Mouse (Mus musculus): ENCODE measurements around the gene Slfn2. TPM values are rescaled to one million over a fixed set of nuclear protein-coding genes. Genes with fewer than 3 reads are reported as not detected.

Slfn2 gene
- polyA plus RNA-seq, 1 experiment from 2014 or later: 1.3 TPM

DNA sequence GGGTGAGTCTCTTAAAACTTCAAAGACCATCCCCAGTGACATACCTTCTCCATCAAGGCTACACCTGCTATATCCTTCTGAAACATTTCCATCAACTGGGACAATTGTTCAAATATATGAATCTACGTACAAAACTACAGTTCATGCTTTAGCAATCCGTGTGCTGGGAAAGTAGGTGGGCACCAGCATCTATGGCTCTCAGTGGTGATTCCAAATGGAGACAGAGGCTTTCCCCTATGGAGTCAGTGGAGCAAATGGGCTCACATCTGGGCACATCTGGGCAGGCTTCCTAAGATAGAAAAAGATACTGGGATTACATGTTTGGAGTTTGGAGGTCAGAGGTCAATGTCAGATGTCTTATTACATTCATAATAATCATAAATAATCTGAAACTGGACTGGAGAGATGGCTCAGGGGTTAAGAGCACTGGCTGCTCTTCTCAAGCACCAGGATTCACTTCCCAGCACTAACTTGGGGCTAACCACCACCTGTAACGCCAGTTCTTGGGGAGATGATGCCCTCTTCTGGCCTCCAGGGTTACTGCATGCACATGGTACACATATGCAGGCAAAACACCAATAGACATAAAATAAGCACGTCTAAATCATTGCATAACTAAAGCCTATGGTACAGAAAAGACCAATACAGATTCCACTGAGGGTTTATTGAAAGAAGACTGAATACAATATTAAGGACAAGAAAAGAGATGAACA lies 3.2 kb downstream of the Slfn2 start:
- Histone ChIP-seq H3K9ac (ENCODE audit: low read depth, low read length) (no peak overlapping the region), H3K36me3 (ENCODE audit: control insufficient read depth, insufficient read depth, low read length) (no peaks in the 10 kb centered on the region), H3K4me3 (ENCODE audit: low read length) (no peak overlapping the region), H3K4me2 (ENCODE audit: low read length) (no peak overlapping the region), H3K4me1 (ENCODE audit: control insufficient read depth, insufficient read depth, low read depth, low read length) (no peaks in the 10 kb centered on the region), H3K27me3 (replicated peaks; ENCODE audit: control insufficient read depth, insufficient read depth, low read length) (no peaks in the 10 kb centered on the region), H3K27ac (ENCODE audit: low read depth, low read length) (no peak overlapping the region), H3K9me3 (ENCODE audit: control insufficient read depth, low read length) (no peaks in the 10 kb centered on the region)
- 79% methylated on average over 4 of the region's 4 CpGs for WGBS
- no peak for ATAC-seq

DNA sequence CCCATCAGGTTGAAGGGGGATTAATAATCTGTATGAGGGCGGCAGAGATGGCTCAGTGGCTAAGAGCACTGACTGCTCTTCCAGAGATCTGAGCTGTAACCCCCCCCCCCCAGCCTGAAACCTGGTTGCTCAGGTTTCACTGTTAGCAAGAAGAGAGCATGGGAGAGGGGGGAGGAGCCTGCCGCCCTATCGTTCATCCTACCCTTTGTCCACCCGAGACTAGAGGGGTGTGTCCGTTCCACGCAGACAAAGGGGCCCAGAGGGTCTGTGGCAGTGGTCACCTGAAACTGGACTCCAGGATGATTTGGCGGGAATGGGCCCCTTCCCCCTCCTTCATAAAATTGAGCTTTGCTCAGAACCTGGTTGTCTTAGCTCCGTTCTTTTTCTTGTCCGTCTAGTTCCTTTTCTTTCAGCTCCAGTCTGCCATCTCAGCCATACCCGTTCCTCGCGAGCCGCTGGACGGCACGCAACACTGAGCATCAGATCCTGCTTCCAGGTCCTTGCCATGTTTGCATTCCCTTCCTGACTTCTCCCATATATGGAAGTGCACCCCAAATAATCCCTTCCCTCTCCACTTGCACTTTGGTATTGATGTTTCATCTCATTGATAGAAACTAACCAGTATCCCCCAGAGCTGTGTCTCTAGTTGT lies 5.5 kb downstream of the Slfn2 start:
- H3K9me3 ChIP-seq (ENCODE audit: control insufficient read depth, low read length): no peaks in the 10 kb centered on the region
- no peak overlapping the region for H3K4me3 ChIP-seq (ENCODE audit: low read length)
- 84% methylated on average over 15 of the region's 15 CpGs for WGBS
- no peak overlapping the region for H3K4me2 ChIP-seq (ENCODE audit: low read length)
- H3K4me1 ChIP-seq (ENCODE audit: control insufficient read depth, insufficient read depth, low read depth, low read length): no peaks in the 10 kb centered on the region
- ATAC-seq: no peak
- no peak overlapping the region for H3K27ac ChIP-seq (ENCODE audit: low read depth, low read length)
- no peak overlapping the region for H3K9ac ChIP-seq (ENCODE audit: low read depth, low read length)
- no peaks in the 10 kb centered on the region for H3K27me3 ChIP-seq (replicated peaks; ENCODE audit: control insufficient read depth, insufficient read depth, low read length)
- no peaks in the 10 kb centered on the region for H3K36me3 ChIP-seq (ENCODE audit: control insufficient read depth, insufficient read depth, low read length)

DNA sequence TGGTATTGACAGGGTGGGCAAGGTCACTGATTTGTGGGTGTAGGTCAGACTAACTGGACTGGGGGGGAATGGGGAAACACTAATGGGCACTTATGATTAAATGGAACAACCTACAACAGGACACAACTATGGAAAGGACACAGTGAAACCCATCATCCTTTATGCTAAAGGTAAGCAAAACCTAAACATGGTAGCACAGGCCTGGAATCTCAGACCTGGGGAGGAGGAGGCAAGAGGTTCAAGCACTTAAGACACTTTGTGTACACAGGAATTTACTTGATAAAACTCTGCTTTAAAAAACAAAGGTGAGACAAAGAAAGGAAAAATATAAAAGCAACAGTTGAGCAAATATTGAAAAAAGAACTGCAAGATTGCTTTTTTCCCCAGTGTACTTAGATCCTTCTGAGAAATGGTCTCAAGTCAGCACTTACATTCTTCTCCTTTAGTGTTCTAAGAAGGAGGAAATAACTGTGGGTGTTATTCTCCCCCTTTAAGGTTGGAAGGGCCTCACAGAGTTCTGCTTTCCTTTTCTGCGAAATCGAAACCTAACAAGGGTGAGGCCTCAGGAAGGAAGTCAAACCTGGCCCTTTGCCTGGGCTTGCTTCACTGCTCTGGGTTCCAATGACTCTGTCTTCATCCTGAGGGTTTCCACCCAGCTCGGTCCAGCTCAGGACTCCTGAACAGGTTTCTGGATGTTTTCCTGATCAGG lies 13.0 kb downstream of the Slfn2 start:
- Histone ChIP-seq H3K4me3 (ENCODE audit: low read length) (no peak overlapping the region), H3K4me1 (ENCODE audit: control insufficient read depth, insufficient read depth, low read depth, low read length) (no peaks in the 10 kb centered on the region), H3K36me3 (ENCODE audit: control insufficient read depth, insufficient read depth, low read length) (no peaks in the 10 kb centered on the region), H3K9me3 (ENCODE audit: control insufficient read depth, low read length) (no peaks in the 10 kb centered on the region), H3K27ac (ENCODE audit: low read depth, low read length) (no peak overlapping the region), H3K4me2 (ENCODE audit: low read length) (no peak overlapping the region), H3K27me3 (replicated peaks; ENCODE audit: control insufficient read depth, insufficient read depth, low read length) (no peaks in the 10 kb centered on the region), H3K9ac (ENCODE audit: low read depth, low read length) (no peak overlapping the region)
- ATAC-seq: no peak
- WGBS: 68% methylated on average over 3 of the region's 3 CpGs

DNA sequence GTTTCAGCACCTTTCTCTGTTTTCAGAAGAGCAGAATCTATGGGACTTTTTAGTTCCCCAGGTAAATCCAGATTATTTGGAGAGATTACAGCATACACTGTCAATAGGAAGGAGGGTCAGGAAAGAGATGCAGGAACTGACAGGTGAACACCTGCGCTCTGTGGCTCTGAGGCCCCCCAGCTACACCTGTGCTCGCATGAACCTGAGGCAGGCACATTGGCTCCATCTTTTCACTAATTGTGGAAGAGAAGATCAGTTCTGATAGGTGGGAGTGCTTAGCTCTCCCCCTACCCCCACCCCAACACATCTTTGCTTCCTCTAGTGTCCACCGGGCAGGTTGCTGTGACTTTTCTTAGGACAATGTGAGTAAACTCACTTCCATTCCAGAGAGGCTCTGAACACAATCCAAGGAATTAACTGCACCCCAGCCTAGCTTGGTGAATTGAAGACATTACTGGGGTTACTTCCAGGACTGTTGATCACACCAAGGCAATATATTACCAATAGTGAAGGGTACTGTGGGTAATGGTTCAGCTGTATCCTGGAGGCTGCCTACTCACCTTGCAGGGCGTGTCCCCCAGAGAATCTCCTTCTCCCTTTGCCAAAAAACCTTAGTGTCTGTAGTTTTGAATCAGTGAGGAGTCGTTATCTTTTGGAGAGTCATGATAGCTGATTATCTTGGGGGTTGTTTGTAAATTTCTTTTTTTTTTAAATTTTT lies 13.7 kb downstream of the Slfn2 start:
- ATAC-seq: no peak
- Histone ChIP-seq H3K4me3 (ENCODE audit: low read length) (no peak overlapping the region), H3K4me1 (ENCODE audit: control insufficient read depth, insufficient read depth, low read depth, low read length) (no peaks in the 10 kb centered on the region), H3K27me3 (replicated peaks; ENCODE audit: control insufficient read depth, insufficient read depth, low read length) (no peaks in the 10 kb centered on the region), H3K9ac (ENCODE audit: low read depth, low read length) (no peak overlapping the region), H3K9me3 (ENCODE audit: control insufficient read depth, low read length) (no peaks in the 10 kb centered on the region), H3K4me2 (ENCODE audit: low read length) (no peak overlapping the region), H3K27ac (ENCODE audit: low read depth, low read length) (no peak overlapping the region), H3K36me3 (ENCODE audit: control insufficient read depth, insufficient read depth, low read length) (no peaks in the 10 kb centered on the region)
- 84% methylated on average over 5 of the region's 5 CpGs for WGBS

DNA sequence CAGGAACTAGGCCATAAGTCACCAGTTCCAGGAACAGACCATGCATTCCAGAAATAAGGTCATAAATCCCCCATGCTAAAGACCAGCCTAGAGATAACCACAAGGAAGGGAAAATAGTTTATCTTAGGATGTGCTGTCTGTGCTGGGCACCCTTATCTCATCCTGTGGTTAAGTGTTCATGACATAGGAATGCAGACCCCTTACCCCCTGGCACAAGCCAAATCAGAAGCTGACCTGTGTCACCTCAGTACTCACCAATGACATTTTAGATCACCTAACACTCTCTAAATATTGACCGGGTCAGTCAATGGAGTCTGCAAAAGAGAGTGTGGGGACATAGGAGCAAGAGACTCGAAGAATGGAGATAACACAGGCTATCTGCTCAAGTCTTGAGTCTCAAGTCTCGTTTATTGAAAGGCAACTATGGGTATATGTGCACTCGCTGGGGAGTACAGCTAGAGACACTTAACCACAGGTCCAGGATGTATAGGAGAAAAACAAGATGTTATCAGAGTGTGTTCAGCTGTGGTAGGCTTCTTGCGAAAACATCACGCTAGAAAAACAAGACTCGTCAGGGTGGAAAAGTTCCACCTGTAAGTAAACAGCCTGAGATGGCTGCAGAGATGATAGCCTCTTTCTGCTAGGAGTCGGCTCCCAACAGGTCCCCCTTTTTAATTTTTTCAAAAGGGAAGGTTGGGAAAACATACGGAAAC lies 14.7 kb downstream of the Slfn2 start:
- no peaks in the 10 kb centered on the region for H3K27me3 ChIP-seq (replicated peaks; ENCODE audit: control insufficient read depth, insufficient read depth, low read length)
- no peak overlapping the region for H3K27ac ChIP-seq (ENCODE audit: low read depth, low read length)
- no peaks in the 10 kb centered on the region for H3K4me1 ChIP-seq (ENCODE audit: control insufficient read depth, insufficient read depth, low read depth, low read length)
- no peak for ATAC-seq
- no peak overlapping the region for H3K4me3 ChIP-seq (ENCODE audit: low read length)
- no peaks in the 10 kb centered on the region for H3K9me3 ChIP-seq (ENCODE audit: control insufficient read depth, low read length)
- no peak overlapping the region for H3K9ac ChIP-seq (ENCODE audit: low read depth, low read length)
- whole genome bisulfite sequencing: 88% methylated on average over 9 of the region's 9 CpGs
- H3K4me2 ChIP-seq (ENCODE audit: low read length): no peak overlapping the region
- H3K36me3 ChIP-seq (ENCODE audit: control insufficient read depth, insufficient read depth, low read length): no peaks in the 10 kb centered on the region

DNA sequence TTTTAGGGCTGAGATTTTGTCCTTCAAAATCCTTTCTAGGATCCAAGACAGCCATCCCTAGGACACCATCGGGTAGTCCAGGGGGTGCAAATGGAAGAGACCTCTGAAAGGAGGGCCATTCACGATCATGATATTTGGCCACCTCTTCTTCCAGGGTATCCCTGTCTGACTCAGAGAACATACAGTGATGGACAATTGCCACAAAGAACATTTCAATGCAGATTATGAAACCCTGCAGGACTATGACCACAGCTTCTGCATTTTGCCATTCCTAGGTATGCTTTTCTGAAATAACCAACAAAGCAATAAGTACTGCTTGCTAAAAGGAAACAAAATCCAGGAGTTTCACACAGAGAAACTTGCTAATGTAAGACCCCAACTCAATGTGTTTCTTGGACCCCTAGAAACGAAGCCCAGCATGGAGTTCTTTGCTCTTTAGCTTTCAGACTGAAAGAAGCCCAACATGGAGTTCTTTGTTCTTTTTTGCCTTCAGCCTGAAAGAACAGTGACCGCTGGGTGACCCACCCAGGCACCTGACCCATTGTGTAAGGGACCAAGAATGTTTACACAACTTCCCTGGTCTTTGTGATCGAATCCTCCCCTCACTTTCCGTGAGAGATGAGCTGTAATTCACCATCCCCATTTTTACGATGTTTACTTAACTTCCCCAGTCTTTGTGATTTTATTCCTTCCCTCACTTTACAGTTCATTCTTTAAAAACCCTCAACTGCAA lies 18.0 kb downstream of the Slfn2 start:
- no peak for ATAC-seq

DNA sequence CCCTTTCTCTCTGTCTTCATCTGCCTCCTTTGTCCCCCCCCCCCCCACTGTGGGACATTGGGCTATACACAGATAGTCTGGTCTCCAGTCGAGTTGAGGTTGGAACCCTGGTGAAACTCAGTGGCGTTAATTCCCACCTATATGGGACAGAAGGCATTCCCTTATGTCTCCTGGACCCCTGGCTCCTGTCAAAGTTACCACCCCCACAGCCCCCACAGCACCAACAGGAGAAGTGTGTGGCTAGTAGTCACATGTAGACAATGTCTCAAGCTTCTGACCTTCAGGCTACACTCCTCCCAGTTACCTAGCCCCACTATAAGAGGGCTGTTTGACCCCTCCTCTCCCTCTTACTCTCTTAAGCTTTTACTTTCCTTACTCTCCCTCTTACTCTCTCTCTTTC lies 19.2 kb downstream of the Slfn2 start:
- Histone ChIP-seq H3K4me2 (ENCODE audit: low read length) (no peak overlapping the region), H3K9me3 (ENCODE audit: control insufficient read depth, low read length) (no peaks in the 10 kb centered on the region), H3K9ac (ENCODE audit: low read depth, low read length) (no peak overlapping the region), H3K4me3 (ENCODE audit: low read length) (no peak overlapping the region), H3K27me3 (replicated peaks; ENCODE audit: control insufficient read depth, insufficient read depth, low read length) (no peaks in the 10 kb centered on the region), H3K36me3 (ENCODE audit: control insufficient read depth, insufficient read depth, low read length) (no peaks in the 10 kb centered on the region), H3K4me1 (ENCODE audit: control insufficient read depth, insufficient read depth, low read depth, low read length) (no peaks in the 10 kb centered on the region), H3K27ac (ENCODE audit: low read depth, low read length) (no peak overlapping the region)
- 97% methylated on average over 2 of the region's 2 CpGs for WGBS
- ATAC-seq: no peak

More for the DNA sequence above, 18.0 kb downstream of the Slfn2 start:
- Histone ChIP-seq H3K27ac (ENCODE audit: low read depth, low read length) (no peak overlapping the region), H3K4me1 (ENCODE audit: control insufficient read depth, insufficient read depth, low read depth, low read length) (no peaks in the 10 kb centered on the region), H3K9ac (ENCODE audit: low read depth, low read length) (no peak overlapping the region), H3K4me3 (ENCODE audit: low read length) (no peak overlapping the region), H3K36me3 (ENCODE audit: control insufficient read depth, insufficient read depth, low read length) (no peaks in the 10 kb centered on the region), H3K27me3 (replicated peaks; ENCODE audit: control insufficient read depth, insufficient read depth, low read length) (no peaks in the 10 kb centered on the region), H3K4me2 (ENCODE audit: low read length) (no peak overlapping the region), H3K9me3 (ENCODE audit: control insufficient read depth, low read length) (no peaks in the 10 kb centered on the region)
- 60% methylated on average over 7 of the region's 7 CpGs for WGBS

DNA sequence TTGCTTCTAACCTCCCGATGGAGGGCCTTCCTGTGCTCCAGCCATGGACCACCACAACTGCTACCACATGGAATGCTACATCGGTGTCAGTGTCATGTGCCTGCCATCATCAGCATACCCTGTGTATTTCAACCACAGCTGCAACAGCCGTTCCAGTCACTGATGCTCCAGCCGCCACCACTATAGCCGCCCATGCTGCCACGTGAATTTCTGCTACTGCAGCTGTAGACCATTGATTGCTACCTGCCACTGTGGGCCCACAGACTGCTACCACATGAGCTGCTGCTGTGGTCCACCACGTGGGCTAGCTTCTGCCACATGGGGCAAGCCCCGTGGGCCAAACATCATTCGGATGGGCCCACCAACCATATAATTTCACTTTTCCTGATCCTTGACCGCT lies 19.8 kb downstream of the Slfn2 start:
- WGBS: 89% methylated on average over 10 of the region's 10 CpGs
- no peak overlapping the region for H3K9ac ChIP-seq (ENCODE audit: low read depth, low read length)
- no peak for ATAC-seq

More for the DNA sequence above, 19.8 kb downstream of the Slfn2 start:
- Histone ChIP-seq H3K27ac (ENCODE audit: low read depth, low read length) (no peak overlapping the region), H3K27me3 (replicated peaks; ENCODE audit: control insufficient read depth, insufficient read depth, low read length) (no peaks in the 10 kb centered on the region), H3K9me3 (ENCODE audit: control insufficient read depth, low read length) (no peaks in the 10 kb centered on the region), H3K4me3 (ENCODE audit: low read length) (no peak overlapping the region), H3K4me2 (ENCODE audit: low read length) (no peak overlapping the region), H3K36me3 (ENCODE audit: control insufficient read depth, insufficient read depth, low read length) (no peaks in the 10 kb centered on the region), H3K4me1 (ENCODE audit: control insufficient read depth, insufficient read depth, low read depth, low read length) (no peaks in the 10 kb centered on the region)

All from hindbrain, embryonic 16.5 days (tissue).